8 mouse cellular contexts compared by ENCODE assay signal in the genomic region with DNA sequence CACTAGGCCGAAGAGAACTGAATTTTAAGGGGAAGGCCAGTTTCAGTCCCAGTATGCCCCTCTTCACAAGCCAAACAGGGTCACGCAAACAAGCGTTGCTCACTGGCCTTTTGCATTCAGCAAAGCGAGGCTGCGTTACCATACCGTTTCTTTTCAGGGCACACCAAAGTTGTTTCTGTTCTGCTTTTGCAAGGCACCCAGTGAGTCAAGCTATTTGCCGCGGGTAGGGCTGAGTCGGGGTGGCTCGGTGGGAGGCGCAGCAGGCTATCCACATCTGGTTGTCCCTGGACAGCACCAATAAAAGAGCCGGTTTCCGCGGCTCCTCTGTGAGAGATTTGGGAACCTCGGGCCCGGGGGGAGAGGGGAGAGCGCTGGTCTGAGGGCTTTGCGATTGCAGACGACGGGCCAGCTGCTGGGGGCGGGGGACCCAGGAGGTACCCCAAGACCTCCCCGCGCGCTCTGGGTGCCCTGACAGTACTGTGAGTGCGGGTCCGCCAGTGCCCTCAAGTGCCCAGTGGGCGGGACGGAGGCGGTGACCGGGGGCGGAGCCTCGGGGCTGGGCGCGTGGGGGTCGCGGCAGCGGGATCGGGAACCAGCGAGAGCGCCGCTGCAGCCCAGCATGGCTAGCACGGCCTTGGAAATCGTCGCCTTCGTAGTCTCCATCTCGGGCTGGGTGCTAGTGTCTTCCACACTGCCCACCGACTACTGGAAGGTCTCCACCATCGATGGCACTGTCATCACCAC.
DNase-seq lines count a peak whose midpoint lies in the region; ATAC-seq and TF ChIP-seq lines count a peak whose summit lies in the region.

No protein-coding gene starts in this region.

- H3K27me3 ChIP-seq in embryonic facial prominence, embryonic 11.5 days (ENCODE audit: control insufficient read depth, insufficient read depth, low read length): peaks cover 4% of the 10 kb centered on the region; the same call in 1 of the 2 replicates
- peaks cover 64% of the 10 kb centered on the region for H3K27me3 ChIP-seq in heart, embryonic 13.5 days (replicated peaks)
- H3K27me3 ChIP-seq in kidney, embryonic 15.5 days: peaks cover 42% of the 10 kb centered on the region
- H3K27me3 ChIP-seq in lung, embryonic 16.5 days (ENCODE audit: control insufficient read depth, insufficient read depth, low read depth, low read length): peaks cover 6% of the 10 kb centered on the region; the same call in 1 of the 2 replicates
- no peaks in the 10 kb centered on the region for H3K27me3 ChIP-seq in thymus, adult 2 months (ENCODE audit: control insufficient read depth, insufficient read depth, low read length)

- TF ChIP-seq CTCF in layer of hippocampus, adult 2 months (conservative IDR thresholded peaks at IDR 0.05): no peak
- no peak for TF ChIP-seq CTCF in thymus, adult 2 months (IDR thresholded peaks at IDR 0.05; ENCODE audit: borderline replicate concordance, control insufficient read depth, extremely low read depth, insufficient read depth, low read length, poor library complexity)

- peak; percentile 35 to 50 for DNase-seq in layer of hippocampus, adult 2 months (ENCODE audit: low spot score in 2 of 2)
- DNase-seq in layer of hippocampus, adult 9-10 months (ENCODE audit: low spot score): no peak
- peak; percentile 77 for DNase-seq in embryonic facial prominence, embryonic 11.5 days (ENCODE audit: low spot score)
- peak; percentile 54 for DNase-seq in thymus, adult 2 months

- peak; percentile 61 for ATAC-seq in embryonic facial prominence, embryonic 11.5 days (replicated peaks; ENCODE audit: insufficient number of reproducible peaks, low FRiP score, low TSS enrichment, low read depth)
- ATAC-seq in heart, embryonic 13.5 days (ENCODE audit: extremely low read depth, insufficient number of reproducible peaks, low FRiP score, low TSS enrichment): 0 out of 2 replicates have a peak, but pooled peaks have one; percentile 56
- peak; percentile 80 for ATAC-seq in kidney, embryonic 15.5 days (replicated peaks; ENCODE audit: low FRiP score)
- peak; percentile 71 for ATAC-seq in lung, embryonic 16.5 days (ENCODE audit: low read depth)
- ATAC-seq in neutrophil, adult 5-6 weeks (ENCODE audit: extremely low read depth, insufficient number of reproducible peaks, low FRiP score, poor library complexity, severe bottlenecking): peak; percentile 86

- WGBS in embryonic facial prominence, embryonic 11.5 days: under 1% methylated on average over 48 of the region's 48 CpGs
- 2% methylated on average over 48 of the region's 48 CpGs for WGBS in heart, embryonic 13.5 days
- WGBS in kidney, embryonic 15.5 days: 2% methylated on average over 48 of the region's 48 CpGs
- WGBS in lung, embryonic 16.5 days: 3% methylated on average over 48 of the region's 48 CpGs
- 4% methylated on average over 48 of the region's 48 CpGs for WGBS in thymus, adult 2 months

- H3K4me2 ChIP-seq in embryonic facial prominence, embryonic 11.5 days (ENCODE audit: low read depth, low read length): peak overlapping the region; percentile 95
- H3K4me2 ChIP-seq in heart, embryonic 13.5 days: peak overlapping the region; percentile 78
- H3K4me2 ChIP-seq in kidney, embryonic 15.5 days: peak overlapping the region; percentile 94
- peak overlapping the region; percentile 95 for H3K4me2 ChIP-seq in lung, embryonic 16.5 days (ENCODE audit: low read depth, low read length)

- no peak for TF ChIP-seq POLR2A in thymus, adult 2 months (IDR thresholded peaks at IDR 0.05; ENCODE audit: control insufficient read depth, extremely low read depth, insufficient read depth, low read length, poor library complexity)

- H3K9ac ChIP-seq in embryonic facial prominence, embryonic 11.5 days (replicated peaks; ENCODE audit: low read length): peak overlapping the region; percentile 23
- peak overlapping the region; percentile 73 for H3K9ac ChIP-seq in heart, embryonic 13.5 days
- peak overlapping the region; percentile 41 for H3K9ac ChIP-seq in kidney, embryonic 15.5 days
- peak overlapping the region; percentile 72 for H3K9ac ChIP-seq in lung, embryonic 16.5 days (ENCODE audit: low read length)

- H3K4me1 ChIP-seq in embryonic facial prominence, embryonic 11.5 days (ENCODE audit: control insufficient read depth, insufficient read depth, low read length): 0 out of 2 replicates have a peak, but pooled peaks cover 4% of the 10 kb centered on the region
- H3K4me1 ChIP-seq in heart, embryonic 13.5 days: peaks cover 6% of the 10 kb centered on the region
- peaks cover 30% of the 10 kb centered on the region for H3K4me1 ChIP-seq in kidney, embryonic 15.5 days
- H3K4me1 ChIP-seq in lung, embryonic 16.5 days (replicated peaks; ENCODE audit: control insufficient read depth, insufficient read depth, low read length): peaks cover 10% of the 10 kb centered on the region; the same call in 1 of the 2 replicates
- peaks cover 22% of the 10 kb centered on the region for H3K4me1 ChIP-seq in thymus, adult 2 months (replicated peaks; ENCODE audit: control insufficient read depth, insufficient read depth, low read length)

- H3K36me3 ChIP-seq in embryonic facial prominence, embryonic 11.5 days (replicated peaks; ENCODE audit: control insufficient read depth, insufficient read depth, low read depth, low read length): no peaks in the 10 kb centered on the region
- H3K36me3 ChIP-seq in heart, embryonic 13.5 days: no peaks in the 10 kb centered on the region
- no peaks in the 10 kb centered on the region for H3K36me3 ChIP-seq in kidney, embryonic 15.5 days
- no peaks in the 10 kb centered on the region for H3K36me3 ChIP-seq in lung, embryonic 16.5 days (ENCODE audit: control insufficient read depth, insufficient read depth, low read length)
- H3K36me3 ChIP-seq in thymus, adult 2 months (ENCODE audit: control insufficient read depth, insufficient read depth, low read length): no peaks in the 10 kb centered on the region

- no peaks in the 10 kb centered on the region for H3K9me3 ChIP-seq in embryonic facial prominence, embryonic 11.5 days (replicated peaks; ENCODE audit: control insufficient read depth, low read length)
- no peaks in the 10 kb centered on the region for H3K9me3 ChIP-seq in heart, embryonic 13.5 days
- no peaks in the 10 kb centered on the region for H3K9me3 ChIP-seq in kidney, embryonic 15.5 days (replicated peaks)
- no peaks in the 10 kb centered on the region for H3K9me3 ChIP-seq in lung, embryonic 16.5 days (ENCODE audit: control insufficient read depth, low read length)

- H3K27ac ChIP-seq in layer of hippocampus, adult 2 months: peak overlapping the region; percentile 81
- H3K27ac ChIP-seq in embryonic facial prominence, embryonic 11.5 days (replicated peaks; ENCODE audit: low read depth, low read length): no peak overlapping the region
- no peak overlapping the region for H3K27ac ChIP-seq in heart, embryonic 13.5 days (replicated peaks)
- no peak overlapping the region for H3K27ac ChIP-seq in kidney, embryonic 15.5 days
- peak overlapping the region; percentile 29 for H3K27ac ChIP-seq in lung, embryonic 16.5 days (ENCODE audit: low read length)
- H3K27ac ChIP-seq in thymus, adult 2 months (ENCODE audit: control insufficient read depth, insufficient read depth, low read length): no peak overlapping the region

- H3K4me3 ChIP-seq in layer of hippocampus, adult 2 months: peak overlapping the region; percentile 50
- peak overlapping the region; percentile 40 for H3K4me3 ChIP-seq in embryonic facial prominence, embryonic 11.5 days (ENCODE audit: low read depth, low read length)
- H3K4me3 ChIP-seq in heart, embryonic 13.5 days: peak overlapping the region; percentile 56
- H3K4me3 ChIP-seq in kidney, embryonic 15.5 days (replicated peaks): peak overlapping the region; percentile 55
- peak overlapping the region; percentile 58 for H3K4me3 ChIP-seq in lung, embryonic 16.5 days (ENCODE audit: low read length)
- H3K4me3 ChIP-seq in thymus, adult 2 months (ENCODE audit: control insufficient read depth, insufficient read depth, low read length): peak overlapping the region; percentile 59

Comparison
In these comparisons a context has a peak if more than half of its experiments do, and no peak if none do; other contexts are left out.
1. H3K27ac ChIP-seq: peak in layer of hippocampus, adult 2 months (single experiment) and lung, embryonic 16.5 days (single experiment); none in embryonic facial prominence, embryonic 11.5 days (single experiment), heart, embryonic 13.5 days (single experiment), kidney, embryonic 15.5 days (single experiment) and thymus, adult 2 months (single experiment).
2. H3K9ac ChIP-seq: peak in every context shown above with its lines; median percentile 73 in heart, embryonic 13.5 days; 72 in lung, embryonic 16.5 days; 41 in kidney, embryonic 15.5 days; 23 in embryonic facial prominence, embryonic 11.5 days.
3. Peak in every context shown above with its lines, with median percentiles within 50 percentile points of each other: H3K4me3 ChIP-seq, ATAC-seq and H3K4me2 ChIP-seq.